Mouse (Mus musculus): ENCODE measurements around the gene Zfp672. TPM values are rescaled to one million over a fixed set of nuclear protein-coding genes. Genes with fewer than 3 reads are reported as not detected.

Gene Zfp672
- total and polyA plus RNA-seq, 3 experiments, result 33.8 to 48.7 (median 41.9) TPM

DNA sequence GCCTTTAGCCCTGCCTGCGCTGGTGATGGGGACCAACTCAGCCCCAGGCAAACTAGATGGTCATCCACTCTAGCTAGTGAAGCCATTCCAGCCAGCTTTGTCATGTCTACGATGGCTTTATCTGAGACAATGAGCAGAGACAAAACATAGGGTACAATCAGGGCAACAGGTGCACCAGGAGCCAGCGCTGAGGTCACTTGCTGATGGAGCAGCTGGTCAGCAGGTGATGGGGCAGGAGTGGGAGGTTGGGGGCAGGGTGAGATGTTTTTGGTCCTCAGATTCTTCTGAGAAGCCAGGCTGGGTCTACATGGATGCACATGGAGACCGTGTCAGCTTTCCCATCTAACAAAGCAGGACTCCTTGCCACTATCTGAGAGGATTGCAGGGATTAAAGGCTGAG is 39.3 kb downstream of the Zfp672 start:
- no peak overlapping the region for H3K4me3 ChIP-seq
- no peaks in the 10 kb centered on the region for H3K79me2 ChIP-seq (replicated peaks; ENCODE audit: control insufficient read depth, insufficient read depth, low read length)
- H3K4me1 ChIP-seq (ENCODE audit: control insufficient read depth, insufficient read depth, low read length), result no peaks in the 10 kb centered on the region
- no peaks in the 10 kb centered on the region for H3K27me3 ChIP-seq (ENCODE audit: control insufficient read depth, insufficient read depth, low read length)
- intact Hi-C loops (cut with DNase I), result no loop called here
- 71% methylated on average over 4 of the region's 4 CpGs for WGBS
- no peak overlapping the region for H3K27ac ChIP-seq
- H3K36me3 ChIP-seq (ENCODE audit: control insufficient read depth, insufficient read depth, low read length), result no peaks in the 10 kb centered on the region
- no peak for DNase-seq
- H3K9ac ChIP-seq (ENCODE audit: low read depth, low read length), result no peak overlapping the region
- TF ChIP-seq EP300 (IDR thresholded peaks at IDR 0.05; ENCODE audit: insufficient read depth, low read depth, low read length), result no peak
- no peak for TF ChIP-seq CTCF (IDR thresholded peaks at IDR 0.05)
- TF ChIP-seq POLR2A (IDR thresholded peaks at IDR 0.05; ENCODE audit: insufficient read depth, low read depth, low read length), result no peak

DNA sequence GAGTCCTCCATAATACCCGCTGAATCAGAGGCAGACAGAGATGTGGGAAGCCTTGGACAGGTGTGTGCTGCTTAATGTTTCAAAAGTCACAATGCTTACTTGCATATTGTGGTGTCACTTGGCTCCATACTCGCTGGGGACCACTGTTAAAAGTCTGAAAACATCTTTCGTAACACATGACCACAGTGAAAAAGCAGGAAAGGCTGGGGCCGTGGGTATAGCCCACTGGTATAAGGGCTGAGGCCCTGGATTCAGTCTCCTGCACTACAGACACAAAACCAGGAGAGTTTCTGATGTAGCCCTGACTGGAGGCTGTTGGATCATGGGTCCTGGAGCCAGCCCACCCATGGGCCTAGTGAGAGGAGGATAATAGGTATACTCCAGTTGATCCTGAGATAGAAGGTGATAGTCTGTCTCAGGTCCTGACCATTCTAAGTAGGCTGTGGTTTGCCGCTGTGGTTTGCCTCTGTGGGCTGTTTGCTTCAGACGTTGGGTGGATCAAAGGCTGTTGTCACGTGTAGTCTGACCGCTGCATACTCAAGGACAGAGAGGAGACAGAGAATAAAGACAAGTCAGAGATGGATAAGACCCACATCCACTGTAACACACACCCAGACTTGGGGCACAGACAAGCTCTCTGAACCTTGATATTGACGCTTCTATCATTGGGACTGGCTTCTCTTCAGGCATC is 40.0 kb downstream of the Zfp672 start:
- no peaks in the 10 kb centered on the region for H3K79me2 ChIP-seq (replicated peaks; ENCODE audit: control insufficient read depth, insufficient read depth, low read length)
- intact Hi-C loops (cut with DNase I), result no loop called here
- H3K9ac ChIP-seq (ENCODE audit: low read depth, low read length), result no peak overlapping the region
- no peak for DNase-seq
- no peaks in the 10 kb centered on the region for H3K36me3 ChIP-seq (ENCODE audit: control insufficient read depth, insufficient read depth, low read length)
- H3K27ac ChIP-seq, result no peak overlapping the region
- H3K27me3 ChIP-seq (ENCODE audit: control insufficient read depth, insufficient read depth, low read length), result no peaks in the 10 kb centered on the region
- no peaks in the 10 kb centered on the region for H3K4me1 ChIP-seq (ENCODE audit: control insufficient read depth, insufficient read depth, low read length)
- TF ChIP-seq EP300 (IDR thresholded peaks at IDR 0.05; ENCODE audit: insufficient read depth, low read depth, low read length) (no peak), POLR2A (IDR thresholded peaks at IDR 0.05; ENCODE audit: insufficient read depth, low read depth, low read length) (no peak), CTCF (IDR thresholded peaks at IDR 0.05) (no peak)
- 65% methylated on average over 9 of the region's 9 CpGs for WGBS
- no peak overlapping the region for H3K4me3 ChIP-seq

DNA sequence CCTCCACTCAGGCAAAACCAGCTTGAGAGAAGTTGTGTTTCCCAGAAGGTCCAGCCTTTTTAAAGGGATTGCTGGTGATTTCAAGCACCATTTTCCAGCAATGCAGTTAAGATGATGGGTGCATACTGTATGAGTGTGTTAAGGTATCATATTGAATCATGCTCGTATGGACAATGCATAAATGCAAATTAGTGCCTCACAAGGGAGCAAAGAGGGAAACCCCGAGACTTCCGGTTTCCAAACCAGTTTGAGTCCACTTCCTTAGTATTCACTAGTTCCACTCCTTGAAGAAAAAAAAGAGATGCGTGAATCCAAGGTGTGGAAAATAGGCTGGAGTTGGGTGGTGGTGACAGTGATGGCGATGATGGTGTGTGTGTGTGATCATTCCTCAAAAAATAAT is 47.6 kb downstream of the Zfp672 start:
- intact Hi-C loops (cut with DNase I), result no loop called here
- Histone ChIP-seq H3K36me3 (ENCODE audit: control insufficient read depth, insufficient read depth, low read length) (no peaks in the 10 kb centered on the region), H3K79me2 (replicated peaks; ENCODE audit: control insufficient read depth, insufficient read depth, low read length) (no peaks in the 10 kb centered on the region), H3K4me1 (ENCODE audit: control insufficient read depth, insufficient read depth, low read length) (no peaks in the 10 kb centered on the region), H3K27me3 (ENCODE audit: control insufficient read depth, insufficient read depth, low read length) (no peaks in the 10 kb centered on the region), H3K9ac (ENCODE audit: low read depth, low read length) (no peak overlapping the region), H3K27ac (no peak overlapping the region), H3K4me3 (no peak overlapping the region)
- DNase-seq, result no peak
- 63% methylated on average over 5 of the region's 5 CpGs for WGBS
- TF ChIP-seq POLR2A (IDR thresholded peaks at IDR 0.05; ENCODE audit: insufficient read depth, low read depth, low read length), result no peak
- TF ChIP-seq EP300 (IDR thresholded peaks at IDR 0.05; ENCODE audit: insufficient read depth, low read depth, low read length), result no peak
- TF ChIP-seq CTCF (IDR thresholded peaks at IDR 0.05), result no peak

DNA sequence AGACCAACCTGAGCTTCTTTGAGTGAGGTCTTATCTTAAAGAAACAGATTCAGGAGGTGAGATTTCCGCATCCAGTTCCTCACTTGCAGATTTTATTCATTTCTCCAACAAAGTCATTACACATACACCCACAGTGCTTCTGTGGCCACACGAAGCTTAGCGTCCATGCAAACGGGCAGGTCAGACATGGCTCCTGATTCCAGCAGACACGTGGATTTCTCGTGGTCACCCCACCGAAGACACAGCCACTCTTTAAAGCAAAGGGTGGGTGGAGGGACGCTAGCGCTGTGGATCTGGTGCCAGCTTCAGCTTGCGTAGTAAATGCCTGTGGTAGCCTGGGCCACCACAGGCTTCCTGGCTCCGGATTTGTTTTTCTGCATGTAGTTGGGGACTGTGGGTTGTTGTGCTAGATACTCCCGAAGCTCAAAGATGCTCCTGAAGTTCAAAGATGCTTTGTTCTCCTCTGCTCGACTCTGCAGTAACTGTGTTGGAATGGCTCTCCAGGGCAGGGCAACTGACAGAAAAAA is 48.1 kb downstream of the Zfp672 start:
- intact Hi-C loops (cut with DNase I), result no loop called here
- H3K4me3 ChIP-seq, result no peak overlapping the region
- no peak for TF ChIP-seq POLR2A (IDR thresholded peaks at IDR 0.05; ENCODE audit: insufficient read depth, low read depth, low read length)
- no peak overlapping the region for H3K9ac ChIP-seq (ENCODE audit: low read depth, low read length)
- H3K27ac ChIP-seq, result no peak overlapping the region
- no peaks in the 10 kb centered on the region for H3K27me3 ChIP-seq (ENCODE audit: control insufficient read depth, insufficient read depth, low read length)
- H3K4me1 ChIP-seq (ENCODE audit: control insufficient read depth, insufficient read depth, low read length), result no peaks in the 10 kb centered on the region
- WGBS, result 78% methylated on average over 13 of the region's 13 CpGs
- DNase-seq, result no peak
- no peaks in the 10 kb centered on the region for H3K36me3 ChIP-seq (ENCODE audit: control insufficient read depth, insufficient read depth, low read length)
- no peaks in the 10 kb centered on the region for H3K79me2 ChIP-seq (replicated peaks; ENCODE audit: control insufficient read depth, insufficient read depth, low read length)

DNA sequence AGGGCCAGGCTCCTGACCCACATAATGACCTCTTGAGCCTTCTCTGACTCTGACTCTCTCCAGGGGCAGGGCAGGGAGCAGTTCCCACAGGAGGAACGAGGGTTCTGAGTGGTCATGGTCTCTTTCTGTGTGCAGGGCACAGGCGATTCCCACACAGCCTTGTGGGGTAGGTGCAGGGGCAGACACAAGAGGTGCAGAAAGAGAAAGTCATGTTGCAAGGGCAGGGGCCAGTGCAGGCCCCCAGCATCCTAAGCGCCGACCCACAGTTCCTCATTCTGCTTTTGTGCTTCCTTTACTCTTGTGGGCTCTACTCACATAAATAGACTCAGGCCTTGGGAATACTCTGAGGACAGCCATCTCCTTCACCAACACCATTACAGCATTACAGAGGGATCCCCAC is 54.4 kb downstream of the Zfp672 start:
- DNase-seq, result no peak
- no peaks in the 10 kb centered on the region for H3K4me1 ChIP-seq (ENCODE audit: control insufficient read depth, insufficient read depth, low read length)
- TF ChIP-seq POLR2A (IDR thresholded peaks at IDR 0.05; ENCODE audit: insufficient read depth, low read depth, low read length), result no peak
- TF ChIP-seq CTCF (IDR thresholded peaks at IDR 0.05), result no peak
- TF ChIP-seq EP300 (IDR thresholded peaks at IDR 0.05; ENCODE audit: insufficient read depth, low read depth, low read length), result no peak
- H3K9ac ChIP-seq (ENCODE audit: low read depth, low read length), result no peak overlapping the region
- intact Hi-C loops (cut with DNase I), result no loop called here
- 0 out of 2 replicates have a peak, but pooled peaks cover 1% of the 10 kb centered on the region for H3K27me3 ChIP-seq (ENCODE audit: control insufficient read depth, insufficient read depth, low read length)
- no peaks in the 10 kb centered on the region for H3K36me3 ChIP-seq (ENCODE audit: control insufficient read depth, insufficient read depth, low read length)
- H3K79me2 ChIP-seq (replicated peaks; ENCODE audit: control insufficient read depth, insufficient read depth, low read length), result no peaks in the 10 kb centered on the region
- H3K4me3 ChIP-seq, result no peak overlapping the region
- 64% methylated on average over 4 of the region's 4 CpGs for WGBS
- no peak overlapping the region for H3K27ac ChIP-seq

DNA sequence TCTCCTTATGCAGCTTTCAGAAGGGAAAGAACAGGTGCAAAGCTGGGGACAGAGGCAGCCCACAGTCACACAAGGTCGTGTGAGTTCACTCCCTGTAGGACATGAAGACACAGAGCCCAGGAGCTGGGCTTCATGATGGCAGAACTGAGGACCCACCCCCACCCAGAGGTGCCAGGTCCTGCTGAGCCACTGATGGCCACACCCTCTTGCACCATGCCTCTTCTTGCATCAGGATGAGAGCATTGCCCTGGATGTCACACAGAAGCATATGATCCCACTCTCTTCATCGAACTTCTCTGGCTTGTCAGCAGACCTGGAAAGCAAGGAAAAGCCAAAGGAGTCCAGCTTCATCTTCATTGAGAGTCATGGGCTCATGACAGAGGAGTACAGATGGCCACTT is 55.6 kb downstream of the Zfp672 start, which contains the start of gene 4930438A08Rik:
4930438A08Rik (plus strand) TSS at position 228 of the 400 bp plus-strand sequence.
- TF ChIP-seq CTCF (IDR thresholded peaks at IDR 0.05), result no peak
- TF ChIP-seq POLR2A (IDR thresholded peaks at IDR 0.05; ENCODE audit: insufficient read depth, low read depth, low read length), result no peak
- TF ChIP-seq EP300 (IDR thresholded peaks at IDR 0.05; ENCODE audit: insufficient read depth, low read depth, low read length), result no peak
- WGBS, result 42% methylated on average over 2 of the region's 2 CpGs
- intact Hi-C loops (cut with DNase I), result no loop called here
- H3K9ac ChIP-seq (ENCODE audit: low read depth, low read length), result no peak within 1 kb of the TSS
- no peak within 1 kb of the TSS for H3K27ac ChIP-seq
- no peaks in the 10 kb centered on the region for H3K36me3 ChIP-seq (ENCODE audit: control insufficient read depth, insufficient read depth, low read length)
- no peak for DNase-seq
- no peaks in the 10 kb centered on the region for H3K79me2 ChIP-seq (replicated peaks; ENCODE audit: control insufficient read depth, insufficient read depth, low read length)
- H3K4me1 ChIP-seq (ENCODE audit: control insufficient read depth, insufficient read depth, low read length), result no peaks in the 10 kb centered on the region
- H3K4me3 ChIP-seq, result no peak within 1 kb of the TSS
- 0 out of 2 replicates have a peak, but pooled peaks cover 1% of the 10 kb centered on the region for H3K27me3 ChIP-seq (ENCODE audit: control insufficient read depth, insufficient read depth, low read length)

Data from heart, adult 2 months (tissue).